Mouse (Mus musculus) spleen, postnatal 36 days (tissue): ENCODE measurements around the gene Ptpn21.

Experiments
- DNase-seq, 2 experiments: peaks; one replicate each; pipeline ENCODE4 v3.0.0; 2022; ENCODE audit warnings: low spot score in 2 of 2, mixed read lengths in 1 of 2

The Ptpn21 gene

DNA sequence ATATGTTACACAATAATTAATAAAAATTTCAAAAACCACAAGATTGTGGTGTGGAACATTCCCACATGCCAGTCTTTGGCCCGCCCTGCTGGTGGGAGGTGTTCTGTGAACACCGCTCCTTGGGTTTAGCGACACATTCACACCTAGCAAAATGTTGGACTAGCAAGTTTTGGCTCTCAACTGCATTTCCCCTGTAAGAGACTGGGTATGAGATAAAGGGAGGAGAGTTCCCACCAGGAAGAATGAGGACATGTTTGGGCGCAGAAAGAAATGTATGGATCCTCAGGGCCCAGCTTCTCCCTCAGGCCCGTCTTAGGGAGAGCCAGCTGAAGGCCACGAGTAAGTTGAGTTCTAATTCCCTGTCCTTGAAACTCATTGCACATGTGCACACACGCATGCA lies 74.6 kb downstream of the Ptpn21 start:
- no peak for DNase-seq

DNA sequence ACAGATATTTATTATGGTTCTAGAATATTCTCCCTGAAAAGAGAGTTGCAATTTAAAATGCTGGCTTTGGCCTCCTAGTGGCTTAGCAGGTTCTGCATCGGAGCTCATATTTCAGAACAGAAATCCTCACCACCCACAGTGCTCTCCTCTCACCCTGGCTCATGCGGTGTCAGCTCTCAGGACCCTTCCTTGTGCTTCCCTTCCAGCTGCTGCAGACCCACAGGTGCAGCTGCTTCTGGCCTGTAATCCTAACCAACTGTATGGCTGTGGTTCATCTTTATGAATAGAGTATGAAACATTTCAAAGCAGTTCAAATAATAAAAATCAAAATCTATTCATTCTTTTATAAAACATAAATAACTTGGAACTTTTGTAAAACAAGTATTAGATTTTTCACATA lies 80.3 kb downstream of the Ptpn21 start:
- DNase-seq: no peak

GRCm38 (mm10) chr12:98644852-98645251 lies 92.4 kb downstream of the Ptpn21 start:
- no peak for DNase-seq

- DNase-seq: no peak
Measured at GRCm38 (mm10) chr12:98628260-98628970, 108.8 kb downstream of the Ptpn21 start.

DNA sequence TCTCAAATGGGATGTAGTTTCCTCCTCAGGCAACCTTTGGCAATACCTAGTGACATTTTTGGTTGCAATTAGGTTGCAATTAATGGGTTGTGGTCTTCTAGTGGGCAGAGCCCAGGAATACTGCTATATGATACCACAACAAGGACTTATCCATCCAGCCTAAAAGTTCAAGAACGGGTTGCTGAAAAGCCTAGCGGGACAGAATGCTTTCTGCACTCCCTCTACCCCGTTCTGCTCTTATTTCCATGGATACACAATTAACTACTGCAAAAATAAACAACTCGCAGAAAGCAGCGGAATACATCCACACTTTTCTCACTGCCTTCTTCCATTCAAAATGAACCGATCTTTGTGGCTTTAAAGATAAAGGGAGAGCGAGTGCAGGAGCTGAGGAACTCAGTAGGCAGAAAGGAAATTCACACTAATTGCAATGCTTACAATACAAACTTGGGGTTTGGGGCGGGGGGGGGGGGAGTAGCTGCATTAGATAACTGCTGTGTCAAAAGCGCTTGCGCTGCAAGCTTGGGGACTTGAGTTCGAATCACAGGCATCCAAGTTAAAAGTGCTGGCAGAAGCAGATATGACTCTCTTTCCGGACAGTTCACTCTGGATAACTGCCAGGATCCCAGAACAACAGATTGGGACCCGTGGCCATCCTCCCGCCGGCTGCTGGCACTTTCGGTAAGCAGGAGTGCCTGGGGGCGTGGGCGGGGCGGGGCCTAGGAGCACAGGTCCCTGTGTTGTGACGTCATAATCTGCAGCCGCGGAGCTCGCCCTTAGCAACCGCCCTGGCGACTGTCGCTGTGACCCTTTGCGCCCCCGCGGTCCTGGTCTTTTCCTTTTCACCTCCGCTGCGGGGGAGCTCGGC lies 109.6 kb downstream of the Ptpn21 start, which contains the start of gene Spata7:
Gene Spata7 (plus strand): TSS at position 766 of the 868 bp plus-strand sequence.
- DNase-seq: peak; percentile 68 to 72
